Mouse (Mus musculus): ENCODE data around the gene Gm49369.
"Not testable (repeated sequence)": the region's sequence is repeated elsewhere in the genome, so short reads cannot be mapped to it uniquely, and the experiment has no call there.

Gm49369 gene

DNA sequence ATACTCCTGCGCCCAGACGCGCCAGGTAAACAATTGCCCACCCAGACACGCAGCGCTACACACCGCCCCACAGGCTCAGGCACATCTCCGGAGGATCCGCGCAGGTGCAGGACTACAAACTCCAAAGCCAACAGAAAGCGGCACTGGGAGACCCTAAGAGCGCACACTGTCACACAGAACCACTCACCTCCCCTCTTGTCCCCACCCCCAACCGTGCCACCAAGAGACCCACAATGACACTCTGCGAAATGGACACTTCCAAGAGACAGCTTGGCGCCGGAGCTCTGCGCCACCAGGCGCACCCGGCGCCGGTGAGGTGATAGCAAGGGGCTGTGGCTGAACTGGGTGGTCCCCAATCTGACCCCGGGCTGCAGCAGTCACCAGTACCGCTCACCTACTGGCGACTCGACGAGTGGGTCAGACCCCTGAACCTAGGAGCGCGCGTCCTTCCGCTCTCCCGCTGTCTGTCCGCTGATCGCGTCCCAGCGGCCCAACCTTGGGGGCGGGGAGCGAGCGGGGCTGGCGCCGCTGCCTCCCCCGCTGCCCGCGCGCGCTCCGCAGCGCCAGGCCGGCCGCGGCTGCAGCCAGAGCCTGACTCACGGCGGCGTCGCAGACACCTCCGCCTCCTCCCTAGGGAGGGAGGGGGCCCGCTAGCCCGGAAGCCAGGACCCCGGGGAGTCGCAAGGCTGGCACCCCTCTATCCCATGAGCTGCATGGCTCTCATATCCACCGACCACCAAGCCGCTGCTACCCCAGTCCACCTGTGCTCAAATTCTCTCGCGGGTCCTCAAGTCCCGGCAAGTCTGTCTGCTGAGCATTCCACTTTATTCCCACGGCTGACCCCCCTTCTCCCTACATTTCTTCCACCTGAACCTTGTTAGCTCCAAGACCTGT lies 10.5 kb downstream of the Gm49369 start:
- no peak for DNase-seq (ENCODE audit: extremely low read depth, low read depth, low spot score)

- DNase-seq (ENCODE audit: extremely low read depth, low read depth, low spot score): no peak
These were observed 11.1 kb downstream of the Gm49369 start for GRCm38 (mm10) chr7:142371398-142371767.

- DNase-seq (ENCODE audit: extremely low read depth, low read depth, low spot score): no peak
These were observed 11.5 kb downstream of the Gm49369 start for GRCm38 (mm10) chr7:142370937-142371336.

GRCm38 (mm10) chr7:142369820-142370219 lies 12.6 kb downstream of the Gm49369 start:
- DNase-seq (ENCODE audit: extremely low read depth, low read depth, low spot score): no peak

GRCm38 (mm10) chr7:142368856-142369255 lies 13.6 kb downstream of the Gm49369 start:
- DNase-seq (ENCODE audit: extremely low read depth, low read depth, low spot score): no peak

GRCm38 (mm10) chr7:142363107-142363506 lies 19.4 kb downstream of the Gm49369 start:
- DNase-seq (ENCODE audit: extremely low read depth, low read depth, low spot score): no peak

- no peak for DNase-seq (ENCODE audit: extremely low read depth, low read depth, low spot score)
These were observed 21.7 kb downstream of the Gm49369 start for GRCm38 (mm10) chr7:142360743-142361142.

GRCm38 (mm10) chr7:142359129-142359528 lies 23.3 kb downstream of the Gm49369 start:
- DNase-seq (ENCODE audit: extremely low read depth, low read depth, low spot score): no peak

DNA sequence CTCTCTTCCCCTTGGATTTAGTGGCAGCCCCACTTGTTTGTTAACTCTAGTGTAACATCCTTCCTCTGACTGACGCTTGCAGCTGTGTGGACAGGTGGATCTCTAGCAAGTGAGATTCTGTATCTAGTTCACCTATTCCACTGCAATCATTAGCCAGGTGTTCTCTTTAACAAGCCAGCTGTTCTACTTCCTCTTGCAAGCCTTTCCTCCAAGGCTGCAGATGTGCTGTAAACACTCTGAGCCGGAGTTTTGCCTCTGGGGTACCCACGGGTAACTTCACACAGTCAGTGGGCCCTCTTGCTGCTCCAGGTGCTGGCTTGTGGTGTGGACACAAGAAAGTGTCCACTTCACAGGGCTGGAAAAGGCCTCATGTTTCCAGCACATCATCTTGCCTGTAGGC lies 24.9 kb downstream of the Gm49369 start:
- no peak for DNase-seq (ENCODE audit: extremely low read depth, low read depth, low spot score)

DNA sequence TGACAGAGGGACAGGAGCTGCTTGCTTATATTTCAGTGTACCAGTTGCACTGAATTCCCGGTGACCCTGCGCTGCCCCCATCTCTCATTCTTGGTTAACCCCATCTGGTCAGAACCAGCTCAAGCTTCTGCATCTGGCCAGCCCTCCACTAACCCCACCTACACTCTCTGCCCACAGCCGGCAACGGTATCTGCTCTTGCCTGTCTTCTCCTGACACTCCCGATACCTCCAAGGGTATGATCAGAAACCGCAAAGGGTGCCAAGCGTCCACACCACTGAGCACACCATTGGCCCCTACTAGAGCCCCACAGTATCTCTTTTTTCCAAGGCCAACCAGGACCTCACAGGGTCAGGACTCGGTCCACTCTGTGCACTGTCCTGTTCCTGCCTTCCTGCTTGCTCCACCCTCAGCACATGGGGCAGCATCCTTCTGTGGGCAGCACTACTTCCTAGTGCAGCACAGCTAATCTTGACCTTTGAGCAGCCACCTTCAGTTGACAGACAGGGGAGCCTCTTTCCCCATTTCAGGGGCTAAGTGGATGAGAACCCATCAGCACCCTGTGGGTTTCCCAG lies 27.7 kb downstream of the Gm49369 start:
- DNase-seq (ENCODE audit: extremely low read depth, low read depth, low spot score): no peak

- DNase-seq (ENCODE audit: extremely low read depth, low read depth, low spot score): no peak
These were observed 28.6 kb downstream of the Gm49369 start for GRCm38 (mm10) chr7:142353854-142354253.

- DNase-seq (ENCODE audit: extremely low read depth, low read depth, low spot score): no peak
These were observed 30.9 kb downstream of the Gm49369 start for GRCm38 (mm10) chr7:142351569-142351968.

DNA sequence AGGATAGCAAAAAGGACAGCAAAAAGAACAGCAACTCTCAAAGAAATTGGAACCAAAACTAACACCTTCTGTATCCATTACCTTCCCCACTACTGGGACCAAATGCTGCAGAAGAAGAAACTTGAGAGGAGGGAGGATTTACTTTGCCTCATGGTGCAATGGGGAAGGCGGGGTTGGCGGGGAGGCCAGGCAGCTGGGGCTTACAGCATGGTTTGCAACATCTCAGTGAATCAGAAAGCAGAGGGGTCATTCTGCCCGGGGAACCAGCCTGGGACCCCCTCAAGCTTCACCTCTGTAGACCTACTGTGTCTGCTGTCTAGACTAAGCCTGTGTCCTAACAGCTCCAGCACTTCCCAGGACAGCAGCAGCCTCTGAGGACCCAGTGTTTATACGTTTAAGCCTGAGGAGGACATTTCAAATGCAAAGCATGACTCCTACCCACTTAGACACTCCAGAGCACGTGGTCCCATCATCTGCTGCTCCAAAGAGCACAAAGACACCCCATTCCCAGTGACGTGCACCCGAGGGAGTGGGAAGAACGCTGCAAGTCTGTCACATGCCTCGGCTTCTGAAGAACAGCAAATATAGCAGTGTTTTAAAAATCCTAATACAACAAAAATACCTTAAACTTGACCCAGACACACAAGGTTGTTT lies 33.0 kb downstream of the Gm49369 start:
- DNase-seq (ENCODE audit: extremely low read depth, low read depth, low spot score): no peak

GRCm38 (mm10) chr7:142347542-142347941 lies 34.9 kb downstream of the Gm49369 start:
- no peak for DNase-seq (ENCODE audit: extremely low read depth, low read depth, low spot score)

GRCm38 (mm10) chr7:142342247-142342640 lies 40.2 kb downstream of the Gm49369 start:
- no peak for DNase-seq (ENCODE audit: extremely low read depth, low read depth, low spot score)

DNA sequence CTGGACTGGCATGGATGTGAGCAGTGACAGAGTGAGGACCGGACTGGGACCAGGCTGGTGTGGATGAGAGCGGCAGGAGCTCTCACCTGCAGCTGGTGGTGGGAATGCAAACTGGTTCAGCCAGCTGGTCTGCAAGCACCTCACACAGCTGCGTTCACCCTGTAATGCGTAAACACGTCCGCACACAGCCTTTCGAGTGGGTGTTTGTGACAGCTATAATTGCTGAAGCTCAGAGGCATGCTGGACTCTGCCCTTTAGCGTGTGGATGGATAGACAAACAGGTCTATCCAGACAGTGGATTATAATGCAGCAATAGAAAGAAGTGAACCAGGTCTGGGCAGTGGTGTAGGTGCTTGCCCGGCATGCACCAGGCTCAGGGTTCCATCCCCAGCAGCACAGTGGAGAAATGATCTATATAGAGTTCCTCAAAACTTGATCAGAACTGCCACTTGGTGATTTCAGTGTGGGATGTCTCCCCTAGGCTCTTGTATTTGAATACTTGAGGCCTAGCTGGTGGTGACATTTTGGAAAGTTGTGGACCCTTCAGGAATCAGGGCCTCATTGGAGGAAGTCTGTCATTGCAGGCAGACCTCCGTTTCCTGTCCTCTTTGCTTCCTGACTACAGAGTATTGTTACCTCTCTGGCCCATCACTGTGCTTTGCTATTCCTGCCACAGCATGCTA lies 40.8 kb downstream of the Gm49369 start:
- peak; percentile 87 for DNase-seq (ENCODE audit: extremely low read depth, low read depth, low spot score)

- no peak for DNase-seq (ENCODE audit: extremely low read depth, low read depth, low spot score)
These were observed 42.0 kb downstream of the Gm49369 start for GRCm38 (mm10) chr7:142340269-142340970.

- no peak for DNase-seq (ENCODE audit: extremely low read depth, low read depth, low spot score)
These were observed 47.3 kb downstream of the Gm49369 start for GRCm38 (mm10) chr7:142335151-142335550.

GRCm38 (mm10) chr7:142334246-142334645 lies 48.2 kb downstream of the Gm49369 start:
- DNase-seq (ENCODE audit: extremely low read depth, low read depth, low spot score): no peak

DNA sequence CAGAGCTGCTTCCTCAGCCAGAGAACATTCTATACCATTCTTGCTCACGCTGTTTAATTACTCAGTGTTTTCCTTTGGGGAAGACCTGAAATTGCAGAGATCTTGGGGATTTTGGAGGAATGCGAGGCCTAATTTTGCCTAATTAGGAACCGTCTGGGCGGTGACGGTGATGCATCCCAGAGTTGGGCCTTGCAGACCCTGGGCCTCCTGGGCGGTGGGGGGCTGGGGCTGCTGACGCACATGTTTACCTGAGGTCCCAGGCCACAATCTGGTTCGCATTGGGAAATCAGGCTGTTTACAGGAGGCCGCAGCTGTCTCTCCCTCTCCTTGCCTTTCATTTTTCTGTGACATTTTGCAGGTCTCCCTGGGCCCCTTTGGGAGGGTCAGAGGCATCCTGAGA lies 49.7 kb downstream of the Gm49369 start:
- not testable (repeated sequence) for DNase-seq (ENCODE audit: extremely low read depth, low read depth, low spot score)

- DNase-seq (ENCODE audit: extremely low read depth, low read depth, low spot score): no peak
These were observed 51.2 kb downstream of the Gm49369 start for GRCm38 (mm10) chr7:142331281-142331680.

Measured in fat pad, adult 2 months (tissue).